Mouse (Mus musculus): ENCODE data around the gene Krt87.

- TF ChIP-seq CTCF (IDR thresholded peaks at IDR 0.05; ENCODE audit: extremely low read depth, insufficient read depth, low read length) = no peak
- no peak for TF ChIP-seq POLR2A (IDR thresholded peaks at IDR 0.05; ENCODE audit: extremely low read depth, insufficient read depth, low read length)
Observed at GRCm38 (mm10) chr15:101392251-101392650, 46.4 kb downstream of the Krt87 start.
